Mouse (Mus musculus) intestine, postnatal 0 days (tissue): ENCODE results near the gene Oxct2b. TPM values are rescaled to one million over a fixed set of nuclear protein-coding genes. Genes with fewer than 3 reads are reported as not detected.
"Not testable (repeated sequence)": the region's sequence is repeated elsewhere in the genome, so short reads cannot be mapped to it uniquely, and the experiment has no call there.

Experiments
- ATAC-seq: fragments of 200-750 bp; cut with Nextera tagmentation; 2 replicates; pipeline ENCODE4 v1.8.0; 2017; ENCODE audit warnings: mild to moderate bottlenecking, moderate TSS enrichment, moderate library complexity
- H3K27ac ChIP-seq: fragments of 300-500 bp; sonication (generic); 2 replicates; pipeline ENCODE4 v1.5.1; 2014; ENCODE audit warnings: mild to moderate bottlenecking, low read depth, low read length, moderate library complexity
- H3K27me3 ChIP-seq: fragments of 300-500 bp; sonication (generic); replicated peaks from 2 replicates; pipeline ENCODE4 v1.6.1; 2014; ENCODE audit warnings: low read length, mixed read lengths; ENCODE audit not compliant: control insufficient read depth, insufficient read depth
- H3K36me3 ChIP-seq: fragments of 300-500 bp; sonication (generic); 2 replicates; pipeline ENCODE4 v1.6.1; 2014; ENCODE audit warnings: mild to moderate bottlenecking, moderate library complexity; ENCODE audit not compliant: control insufficient read depth, insufficient read depth
- H3K4me1 ChIP-seq: fragments of 300-500 bp; sonication (generic); replicated peaks from 2 replicates; pipeline ENCODE4 v1.6.1; 2014; ENCODE audit warnings: antibody characterized with exemption, low read length, mixed read lengths; ENCODE audit not compliant: control insufficient read depth, insufficient read depth
- H3K4me2 ChIP-seq: fragments of 300-500 bp; sonication (generic); replicated peaks from 2 replicates; pipeline ENCODE4 v1.6.1; 2014; ENCODE audit warnings: low read depth, mild to moderate bottlenecking, moderate library complexity
- H3K4me3 ChIP-seq: fragments of 300-500 bp; sonication (generic); 2 replicates; pipeline ENCODE4 v1.5.1; 2014; ENCODE audit warnings: low read depth, low read length
- H3K9ac ChIP-seq: fragments of 300-500 bp; sonication (generic); 2 replicates; pipeline ENCODE4 v1.6.1; 2014; ENCODE audit warnings: mild to moderate bottlenecking, low read depth, low read length
- H3K9me3 ChIP-seq: fragments of 300-500 bp; sonication (generic); 2 replicates; pipeline ENCODE4 v1.6.1; 2016; ENCODE audit warnings: mixed run types; ENCODE audit not compliant: control insufficient read depth
- CTCF ChIP-seq: sonication (generic); IDR thresholded peaks from 2 replicates; pipeline ENCODE4 v1.5.1; 2016; ENCODE audit warnings: low read depth, mild to moderate bottlenecking, control low read depth, antibody characterized with exemption, moderate library complexity
- WGBS: fragments of 180-500 bp; shearing (Covaris S2); extraction: QIAGEN DNeasy Blood & Tissue Kit; methylation state at CpG from one replicate; pipeline ENCODE4 v1.1.7; 2014; 5-methylcytosine and 5-hydroxymethylcytosine counted together
- polyA plus RNA-seq: library from polyadenylated mRNA; unstranded; fragments of >200 nt; fragmentation: Nextera tagmentation; extraction: Ambion mirVana; gene quantifications from 2 replicates; pipeline ENCODE4 v1.2.1, GENCODE M21; 2015

The Oxct2b gene
- polyA plus RNA-seq, 1 experiment from 2014 or later = 0.52 TPM

GRCm38 (mm10) chr4:123093869-123094268 is 22.2 kb upstream of the Oxct2b start:
- Histone ChIP-seq H3K9me3 (no peaks in the 10 kb centered on the region), H3K27me3 (no peaks in the 10 kb centered on the region), H3K9ac (no peak overlapping the region), H3K36me3 (no peaks in the 10 kb centered on the region), H3K4me3 (0 out of 2 replicates have a peak overlapping the region, but pooled peaks have one; percentile 9), H3K4me2 (peak overlapping the region; percentile 47), H3K27ac (no peak overlapping the region), H3K4me1 (no peaks in the 10 kb centered on the region)
- ATAC-seq = no peak
- TF ChIP-seq CTCF = no peak
- WGBS = 29% methylated on average over 8 of the region's 9 CpGs

GRCm38 (mm10) chr4:123104651-123105450 is 11.2 kb upstream of the Oxct2b start, which contains the start of gene Bmp8b:
Gene Bmp8b, plus strand, starts transcription at chr4:123105165.
- H3K4me3 ChIP-seq = peak within 1 kb of the TSS; percentile 29
- no peak within 1 kb of the TSS for H3K27ac ChIP-seq
- H3K9me3 ChIP-seq = no peaks in the 10 kb centered on the region
- WGBS = 4% methylated on average over 74 of the region's 75 CpGs
- no peak within 1 kb of the TSS for H3K9ac ChIP-seq
- peaks cover 21% of the 10 kb centered on the region for H3K27me3 ChIP-seq
- ATAC-seq = peak; percentile 79
- no peaks in the 10 kb centered on the region for H3K36me3 ChIP-seq
- 0 out of 2 replicates have a peak, but pooled peaks cover 3% of the 10 kb centered on the region for H3K4me1 ChIP-seq
- peak within 1 kb of the TSS; percentile 66 for H3K4me2 ChIP-seq
- no peak for TF ChIP-seq CTCF

- peak overlapping the region; percentile 66 for H3K4me2 ChIP-seq
- H3K27ac ChIP-seq = no peak overlapping the region
- peak overlapping the region; percentile 29 for H3K4me3 ChIP-seq
- H3K4me1 ChIP-seq = 0 out of 2 replicates have a peak, but pooled peaks cover 3% of the 10 kb centered on the region
- peak; percentile 9; the same call in 1 of the 2 replicates for ATAC-seq
- no peaks in the 10 kb centered on the region for H3K9me3 ChIP-seq
- H3K9ac ChIP-seq = no peak overlapping the region
- TF ChIP-seq CTCF = no peak
- peaks cover 21% of the 10 kb centered on the region for H3K27me3 ChIP-seq
- H3K36me3 ChIP-seq = no peaks in the 10 kb centered on the region
- WGBS = 20% methylated on average over 24 of the region's 24 CpGs
These were observed 10.6 kb upstream of the Oxct2b start for GRCm38 (mm10) chr4:123105451-123105790.

GRCm38 (mm10) chr4:123105929-123106328 is 10.1 kb upstream of the Oxct2b start:
- H3K9ac ChIP-seq, ATAC-seq, H3K4me1 ChIP-seq, H3K27ac ChIP-seq, H3K4me3 ChIP-seq, H3K36me3 ChIP-seq, H3K4me2 ChIP-seq, H3K9me3 ChIP-seq: not testable (repeated sequence)
- peaks cover 21% of the 10 kb centered on the region for H3K27me3 ChIP-seq
- WGBS = 81% methylated on average over 6 of the region's 7 CpGs

- Histone ChIP-seq H3K9ac (no peak overlapping the region), H3K36me3 (no peaks in the 10 kb centered on the region), H3K4me2 (no peak overlapping the region), H3K27me3 (peaks cover 21% of the 10 kb centered on the region), H3K27ac (no peak overlapping the region), H3K4me3 (no peak overlapping the region), H3K9me3 (no peaks in the 10 kb centered on the region), H3K4me1 (0 out of 2 replicates have a peak, but pooled peaks cover 3% of the 10 kb centered on the region)
- WGBS = 78% methylated on average over 2 of the region's 2 CpGs
- TF ChIP-seq CTCF = no peak
- ATAC-seq = no peak
These were observed 9.2 kb upstream of the Oxct2b start for GRCm38 (mm10) chr4:123106864-123107263.

- ATAC-seq = no peak
These were observed 8.0 kb upstream of the Oxct2b start for GRCm38 (mm10) chr4:123108056-123108455.

More at GRCm38 (mm10) chr4:123108056-123108455, 8.0 kb upstream of the Oxct2b start:
- Histone ChIP-seq H3K27me3 (peaks cover 21% of the 10 kb centered on the region), H3K9ac (no peak overlapping the region), H3K4me3 (no peak overlapping the region), H3K9me3 (no peaks in the 10 kb centered on the region), H3K36me3 (no peaks in the 10 kb centered on the region), H3K4me2 (no peak overlapping the region), H3K4me1 (0 out of 2 replicates have a peak, but pooled peaks cover 3% of the 10 kb centered on the region), H3K27ac (no peak overlapping the region)
- no peak for TF ChIP-seq CTCF
- 94% methylated on average over 5 of the region's 5 CpGs for WGBS
